Mouse (Mus musculus) kidney, postnatal 14 days (tissue): ENCODE data around the gene Ankrd12.
"Not testable (repeated sequence)": the region's sequence is repeated elsewhere in the genome, so short reads cannot be mapped to it uniquely, and the experiment has no call there.

ENCODE experiments used
- DNase-seq: peaks from one replicate; pipeline ENCODE4 v3.0.0; 2022; ENCODE audit warnings: mixed read lengths

Ankrd12 gene

DNA sequence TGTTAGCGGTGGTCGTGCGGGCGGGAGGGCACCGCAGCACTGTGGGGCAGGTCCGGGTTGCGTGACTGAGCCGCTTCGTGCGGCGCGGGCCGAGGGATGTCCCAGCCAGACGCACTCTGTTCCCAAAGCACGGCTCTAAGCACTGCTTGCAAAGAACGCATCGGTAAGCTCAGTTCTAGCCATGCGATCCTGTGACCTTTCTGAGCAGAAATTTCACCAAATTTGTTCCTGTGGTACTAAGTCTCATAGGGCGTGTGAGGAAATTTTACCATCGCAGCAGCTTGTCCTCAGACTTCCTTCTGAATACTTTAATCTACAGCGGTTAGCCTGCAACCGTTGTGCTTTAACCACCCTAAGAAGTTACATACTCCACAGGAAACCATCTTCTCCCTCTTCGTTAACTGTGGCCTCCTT, 555 bp upstream of the Ankrd12 start:
- DNase-seq: no peak

DNA sequence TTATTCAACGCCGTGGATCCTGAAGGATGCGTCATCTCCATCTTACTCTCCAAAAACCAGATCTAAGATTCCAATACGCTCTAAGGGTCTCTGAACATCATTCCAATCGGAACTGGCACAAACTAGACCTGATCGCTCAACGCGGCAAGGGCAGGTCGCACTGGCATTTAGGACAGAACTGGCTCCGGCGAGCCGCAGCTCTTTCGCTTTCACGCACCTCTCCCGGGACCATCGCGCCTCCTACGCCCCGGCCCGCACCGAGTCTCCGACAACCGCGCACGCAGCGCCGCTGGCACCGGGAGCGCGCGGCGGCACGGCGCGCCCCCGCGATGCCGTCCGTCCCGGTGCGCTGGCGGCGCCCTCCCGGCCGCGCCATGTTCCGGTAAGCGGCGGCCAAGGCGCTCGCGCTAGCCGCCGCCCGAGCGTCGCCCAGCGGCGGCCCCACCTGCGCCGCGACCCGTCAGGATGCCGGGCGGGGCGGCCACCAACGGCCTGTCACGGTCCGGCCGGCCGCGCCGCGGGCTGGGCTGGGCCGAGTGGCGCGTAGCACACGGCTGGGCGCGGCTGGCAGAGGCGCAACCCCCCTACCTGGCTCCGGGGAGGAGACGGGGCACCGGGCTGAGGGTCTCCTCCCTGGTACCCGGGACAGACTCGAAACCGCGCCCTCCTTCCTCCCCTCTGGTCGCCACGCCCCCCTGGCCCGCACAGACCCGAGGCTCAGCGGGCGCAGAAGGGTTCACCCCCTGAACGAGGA, 538 bp downstream of the Ankrd12 start:
- no peak for DNase-seq

DNA sequence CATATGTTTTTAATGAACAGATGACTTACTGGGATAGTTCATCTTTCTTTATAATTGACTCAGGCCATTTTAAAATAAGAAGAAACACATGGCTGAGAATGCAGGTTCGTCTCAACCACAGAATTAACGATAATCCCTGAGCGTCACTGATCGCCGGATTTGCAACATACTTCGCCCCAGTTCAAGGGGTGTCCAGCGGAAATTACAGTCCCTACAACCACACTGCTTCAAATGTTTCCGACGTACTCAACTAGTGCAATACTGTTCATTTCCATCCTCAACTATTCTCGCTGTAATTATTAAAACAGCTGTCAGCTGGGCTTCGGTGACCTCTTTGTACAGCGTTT, 1.1 kb downstream of the Ankrd12 start:
- peak; percentile 5 for DNase-seq

- DNase-seq: no peak
These were observed 2.9 kb downstream of the Ankrd12 start for GRCm38 (mm10) chr17:66073971-66074370.

- not testable (repeated sequence) for DNase-seq
These were observed 7.9 kb downstream of the Ankrd12 start for GRCm38 (mm10) chr17:66069036-66069435.

GRCm38 (mm10) chr17:66065115-66065514, 11.8 kb downstream of the Ankrd12 start:
- no peak for DNase-seq

GRCm38 (mm10) chr17:66061241-66061938, 15.5 kb downstream of the Ankrd12 start:
- DNase-seq: no peak

GRCm38 (mm10) chr17:66058160-66058559, 18.7 kb downstream of the Ankrd12 start:
- no peak for DNase-seq

GRCm38 (mm10) chr17:66057145-66057544, 19.7 kb downstream of the Ankrd12 start:
- DNase-seq: no peak

GRCm38 (mm10) chr17:66053349-66053748, 23.5 kb downstream of the Ankrd12 start:
- no peak for DNase-seq

DNA sequence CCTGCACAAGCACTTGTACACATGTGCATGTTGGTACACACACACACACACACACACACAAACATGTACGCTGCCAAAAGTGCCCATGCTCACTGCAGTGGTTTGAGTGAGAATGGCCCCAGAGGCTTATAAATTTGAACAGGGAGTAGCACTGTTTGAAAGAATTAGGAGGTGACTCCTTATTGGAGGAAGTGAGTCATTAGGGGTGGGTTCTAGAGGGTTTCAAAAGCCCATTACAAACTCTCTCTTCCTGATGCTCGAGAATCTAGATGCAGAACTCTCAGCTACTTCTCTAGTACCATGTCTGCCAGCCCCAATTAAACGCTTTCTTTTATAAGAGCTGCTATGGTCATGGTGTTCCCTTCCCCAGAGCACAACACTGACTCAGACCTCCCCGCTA, 28.1 kb downstream of the Ankrd12 start:
- no peak for DNase-seq

DNA sequence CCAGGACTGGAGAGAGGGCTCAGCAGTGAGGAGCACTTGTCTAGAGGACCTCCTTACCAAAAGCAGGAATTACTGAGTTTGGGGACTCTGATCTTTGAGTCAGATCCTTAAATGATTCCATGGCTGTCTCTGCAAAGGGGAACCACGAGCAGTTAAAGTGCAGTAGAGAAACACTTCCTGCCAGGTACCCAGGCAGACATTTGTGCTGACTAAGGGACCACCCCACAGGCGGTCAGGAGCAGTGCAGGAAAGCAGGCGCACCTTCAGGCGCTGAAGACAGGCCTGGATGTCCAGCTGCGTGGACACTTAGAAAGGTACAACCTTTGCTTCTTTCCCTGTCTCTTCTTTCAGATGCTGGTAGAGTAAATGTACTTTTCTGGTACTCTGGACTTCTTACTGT, 28.7 kb downstream of the Ankrd12 start:
- peak; percentile 8 for DNase-seq

DNA sequence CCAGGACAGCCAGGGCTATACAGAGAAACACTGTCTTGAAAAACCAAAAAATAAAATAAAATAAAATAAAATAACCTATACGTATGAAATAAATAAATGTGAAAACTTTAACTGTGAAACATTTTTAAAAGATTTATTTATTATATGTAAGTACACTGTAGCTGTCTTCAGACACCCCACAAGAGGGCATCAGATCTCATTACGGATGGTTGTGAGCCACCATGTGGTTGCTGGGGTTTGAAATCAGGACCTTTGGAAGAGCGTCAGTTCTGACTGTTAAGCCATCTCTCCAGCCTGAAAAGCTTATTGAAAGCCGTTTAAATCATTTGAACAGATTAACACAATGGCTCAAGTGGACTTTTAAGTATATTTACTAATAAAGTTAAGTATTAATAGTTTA, 33.2 kb downstream of the Ankrd12 start:
- not testable (repeated sequence) for DNase-seq

DNA sequence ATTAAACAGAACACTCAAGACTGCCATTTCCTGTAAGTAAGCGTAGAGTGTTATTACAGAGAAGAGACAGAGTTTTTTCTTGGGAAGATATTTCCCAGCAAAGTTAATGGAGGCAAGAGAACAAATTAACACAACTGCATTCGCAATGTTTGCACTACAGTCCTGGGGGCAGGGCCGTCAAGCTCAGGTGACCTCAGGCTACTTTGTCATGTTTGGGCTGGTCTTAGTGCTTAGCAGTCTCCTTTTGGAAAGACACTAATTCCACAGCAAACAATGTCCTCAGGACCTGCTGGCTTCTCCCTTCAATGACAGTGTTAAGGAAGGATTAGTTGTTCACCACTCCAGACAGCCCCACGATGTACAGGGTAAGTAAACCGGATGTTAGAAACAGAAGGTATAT, 35.9 kb downstream of the Ankrd12 start:
- DNase-seq: no peak

DNA sequence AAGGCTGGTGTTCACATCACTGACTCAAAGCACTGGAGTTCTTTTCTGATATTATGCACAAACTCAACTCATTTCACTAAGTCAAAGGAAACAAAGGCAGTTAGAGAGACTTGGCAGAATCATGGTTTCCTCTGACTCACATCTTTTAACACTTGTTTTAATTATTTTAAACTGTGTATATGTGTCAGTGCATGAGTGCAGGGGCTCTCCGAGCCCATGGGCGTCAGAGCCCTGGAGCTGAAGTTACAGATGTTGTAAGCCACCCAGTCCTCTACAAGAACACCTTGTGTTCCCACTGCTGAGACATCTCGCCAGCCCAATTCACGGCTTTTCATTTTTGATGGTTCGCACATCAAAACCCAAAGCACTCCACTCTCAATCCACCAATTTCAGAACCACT, 43.6 kb downstream of the Ankrd12 start:
- DNase-seq: no peak

- no peak for DNase-seq
These were observed 44.9 kb downstream of the Ankrd12 start for GRCm38 (mm10) chr17:66031991-66032390.

GRCm38 (mm10) chr17:66024211-66024610, 52.7 kb downstream of the Ankrd12 start:
- no peak for DNase-seq

DNA sequence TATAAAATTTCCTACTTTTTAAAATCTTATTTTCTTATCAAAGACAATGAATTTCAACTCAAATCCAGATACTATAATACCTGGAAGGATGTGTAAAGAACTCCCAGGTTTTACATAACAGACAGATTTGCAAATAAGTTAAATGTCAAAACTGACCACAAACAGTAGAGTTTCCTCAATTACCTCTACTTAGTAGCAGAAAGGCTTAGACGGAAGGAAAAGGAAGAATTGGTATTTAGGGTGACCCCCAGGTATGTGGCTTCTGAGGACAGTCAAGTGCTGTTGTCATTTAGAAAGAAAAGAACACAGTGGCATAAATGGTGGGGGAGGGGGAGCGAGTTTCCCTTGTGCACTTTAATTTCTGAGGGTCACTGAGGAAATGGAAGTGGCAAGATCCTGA, 65.1 kb downstream of the Ankrd12 start:
- DNase-seq: no peak

- DNase-seq: peak; percentile 22
These were observed 69.0 kb downstream of the Ankrd12 start for GRCm38 (mm10) chr17:66007892-66008291.

DNA sequence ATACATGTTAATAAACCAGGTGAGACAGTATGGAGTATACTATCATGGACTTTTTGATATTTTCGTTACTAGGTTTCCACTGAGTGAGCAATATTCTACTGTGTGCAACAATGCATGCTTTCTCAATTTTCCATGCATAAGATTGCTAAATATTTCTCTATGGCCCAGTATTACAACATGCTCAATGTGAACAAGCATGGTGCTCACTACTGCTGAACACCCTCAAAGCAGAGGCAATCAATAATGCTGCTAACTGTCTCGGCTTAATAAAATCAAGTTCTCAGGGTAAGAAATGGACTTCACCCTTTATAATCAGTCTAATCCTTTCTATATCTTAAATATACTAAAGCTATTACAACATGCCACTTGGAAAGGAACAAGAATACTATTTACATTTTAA, 69.4 kb downstream of the Ankrd12 start:
- DNase-seq: no peak

DNA sequence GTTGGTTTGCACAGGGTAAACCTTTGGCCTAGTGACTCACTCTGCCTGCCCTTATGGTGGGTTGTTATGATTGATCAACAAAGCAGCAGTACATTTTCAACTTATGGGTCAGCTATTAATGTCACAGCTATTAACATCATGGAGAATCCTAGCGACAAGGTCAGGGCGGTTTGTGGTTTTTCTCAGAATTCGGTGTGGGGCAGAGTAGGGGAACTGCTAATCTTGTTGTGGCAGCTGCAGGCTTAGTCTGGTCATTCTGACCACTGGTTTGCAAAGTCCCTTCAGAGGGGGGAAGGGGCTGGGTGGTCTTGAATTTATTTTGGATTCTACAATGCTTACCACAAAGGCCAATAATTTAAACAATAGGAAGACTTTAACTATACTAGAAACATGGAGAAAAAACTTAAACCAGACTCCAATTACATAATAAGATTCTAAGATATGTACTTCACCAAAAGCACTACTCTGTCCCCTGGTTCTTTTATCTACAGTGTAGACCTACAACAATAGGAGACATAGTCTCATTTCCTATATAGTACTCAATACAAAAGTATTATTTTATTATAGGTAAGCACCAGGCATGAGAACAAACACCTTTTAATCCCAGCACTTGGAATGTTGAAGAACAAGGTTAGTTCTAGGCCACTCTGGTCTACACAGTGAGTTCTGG, 88.6 kb downstream of the Ankrd12 start:
- DNase-seq: no peak

DNA sequence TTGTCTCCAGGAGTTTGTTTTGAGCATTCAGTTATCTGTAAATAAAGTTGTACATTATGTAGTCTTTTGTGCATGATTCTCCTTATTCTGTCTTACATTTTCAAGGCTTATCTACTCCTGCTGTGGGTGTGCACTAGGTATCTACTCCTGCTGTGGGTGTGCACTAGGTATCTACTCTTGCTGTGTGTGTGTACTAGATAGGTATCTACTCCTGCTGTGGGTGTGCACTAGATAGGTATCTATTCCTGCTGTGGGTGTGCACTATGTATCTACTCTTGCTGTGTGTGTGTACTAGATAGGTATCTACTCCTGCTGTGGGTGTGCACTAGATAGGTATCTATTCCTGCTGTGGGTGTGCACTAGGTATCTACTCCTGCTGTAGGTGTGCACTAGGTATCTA, 100.2 kb downstream of the Ankrd12 start:
- DNase-seq: not testable (repeated sequence)

DNA sequence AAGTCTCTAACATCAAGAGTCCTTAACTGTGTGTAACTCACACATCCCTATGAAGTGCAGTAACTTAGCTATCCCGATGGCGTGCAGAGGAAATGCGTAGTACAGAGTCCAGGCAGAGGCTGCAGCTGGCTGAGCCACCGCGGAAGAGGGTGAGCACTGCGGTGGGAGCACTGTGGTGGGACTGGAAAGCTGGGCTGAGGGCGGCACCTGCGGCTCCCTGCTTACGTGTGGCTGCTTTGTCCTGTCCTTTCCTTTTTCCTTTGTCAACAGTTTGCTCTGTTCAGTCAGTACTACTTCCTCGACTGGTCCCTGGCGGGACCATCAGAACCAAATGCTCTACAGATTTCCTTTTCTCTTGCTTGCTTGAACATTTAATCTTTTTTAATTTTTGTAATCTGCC, 109.1 kb downstream of the Ankrd12 start:
- DNase-seq: no peak

DNA sequence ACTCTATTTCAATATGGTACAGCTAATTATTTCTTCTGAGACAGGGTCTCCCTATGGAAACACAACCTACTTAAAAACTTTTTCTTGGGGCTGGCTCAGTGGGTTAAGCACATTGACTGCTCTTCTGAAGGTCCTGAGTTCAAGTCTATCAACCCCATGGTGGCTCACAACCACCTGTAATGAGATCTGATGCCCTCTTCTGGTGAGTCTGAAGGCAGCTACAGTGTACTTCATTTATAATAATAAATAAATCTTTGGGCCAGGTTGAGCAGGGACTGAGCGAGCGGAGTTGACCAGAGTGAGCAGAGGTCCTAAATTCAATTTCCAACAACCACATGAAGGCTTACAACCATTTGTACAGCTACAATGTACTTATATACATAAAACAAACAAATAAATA, 114.6 kb downstream of the Ankrd12 start:
- no peak for DNase-seq
